Mouse (Mus musculus): ENCODE results near the gene Gm3625. TPM values are rescaled to one million over a fixed set of nuclear protein-coding genes. Genes with fewer than 3 reads are reported as not detected.
"Not testable (repeated sequence)": the region's sequence is repeated elsewhere in the genome, so short reads cannot be mapped to it uniquely, and the experiment has no call there.

The Gm3625 gene
- total and polyA plus RNA-seq, 3 experiments, result not detected

GRCm38 (mm10) chr12:4556891-4557290 is 35.8 kb downstream of the Gm3625 start:
- no peak for TF ChIP-seq NELFE (IDR thresholded peaks at IDR 0.05; ENCODE audit: low read depth, low read length)
- TF ChIP-seq MYC (IDR thresholded peaks at IDR 0.05; ENCODE audit: low read depth, low read length), result no peak
- TF ChIP-seq GABPA (IDR thresholded peaks at IDR 0.05; ENCODE audit: low read depth, low read length), result no peak
- TF ChIP-seq KAT2A (conservative IDR thresholded peaks at IDR 0.05; ENCODE audit: low read depth, low read length), result no peak
- TF ChIP-seq MYB (IDR thresholded peaks at IDR 0.05; ENCODE audit: low read depth, low read length), result no peak
- H3K79me2 ChIP-seq (ENCODE audit: control insufficient read depth, insufficient read depth, low read length, poor library complexity), result no peaks in the 10 kb centered on the region
- H3K9ac ChIP-seq (ENCODE audit: control insufficient read depth, low read depth, low read length, poor library complexity, severe bottlenecking), result no peak overlapping the region
- no peaks in the 10 kb centered on the region for H3K36me3 ChIP-seq (ENCODE audit: control insufficient read depth in 1 of 2, insufficient read depth in 2 of 2, low read length in 2 of 2)
- H3K4me1 ChIP-seq (ENCODE audit: control insufficient read depth in 1 of 2, insufficient read depth in 2 of 2, low read length in 2 of 2), result no peaks in the 10 kb centered on the region
- H3K27me3 ChIP-seq (ENCODE audit: control insufficient read depth in 1 of 2, insufficient read depth in 2 of 2, low read length in 2 of 2), result no peaks in the 10 kb centered on the region
- no peak for DNase-seq (ENCODE audit: low read depth, low spot score)
- H3K4me3 ChIP-seq (ENCODE audit: control insufficient read depth in 1 of 2, insufficient read depth in 1 of 2, low read depth in 2 of 2, low read length in 2 of 2), result no peak overlapping the region
- no peak overlapping the region for H3K27ac ChIP-seq (ENCODE audit: control insufficient read depth, low read depth, low read length)
- H3K9me3 ChIP-seq (replicated peaks; ENCODE audit: insufficient read depth, low read length), result no peaks in the 10 kb centered on the region

- no peaks in the 10 kb centered on the region for H3K9me3 ChIP-seq (replicated peaks; ENCODE audit: insufficient read depth, low read length)
- no peak overlapping the region for H3K9ac ChIP-seq (ENCODE audit: control insufficient read depth, low read depth, low read length, poor library complexity, severe bottlenecking)
Observed at GRCm38 (mm10) chr12:4555451-4555850, 37.3 kb downstream of the Gm3625 start.

GRCm38 (mm10) chr12:4553704-4554103 is 39.0 kb downstream of the Gm3625 start:
- not testable (repeated sequence) for H3K36me3 ChIP-seq (ENCODE audit: control insufficient read depth in 1 of 2, insufficient read depth in 2 of 2, low read length in 2 of 2); H3K9me3 ChIP-seq (replicated peaks; ENCODE audit: insufficient read depth, low read length); DNase-seq (ENCODE audit: low read depth, low spot score); H3K9ac ChIP-seq (ENCODE audit: control insufficient read depth, low read depth, low read length, poor library complexity, severe bottlenecking); H3K4me1 ChIP-seq (ENCODE audit: control insufficient read depth in 1 of 2, insufficient read depth in 2 of 2, low read length in 2 of 2); H3K4me3 ChIP-seq (ENCODE audit: control insufficient read depth in 1 of 2, insufficient read depth in 1 of 2, low read depth in 2 of 2, low read length in 2 of 2); H3K27ac ChIP-seq (ENCODE audit: control insufficient read depth, low read depth, low read length); H3K79me2 ChIP-seq (ENCODE audit: control insufficient read depth, insufficient read depth, low read length, poor library complexity); H3K27me3 ChIP-seq (ENCODE audit: control insufficient read depth in 1 of 2, insufficient read depth in 2 of 2, low read length in 2 of 2)

More at GRCm38 (mm10) chr12:4555451-4555850, 37.3 kb downstream of the Gm3625 start:
- Histone ChIP-seq H3K36me3 (ENCODE audit: control insufficient read depth in 1 of 2, insufficient read depth in 2 of 2, low read length in 2 of 2) (no peaks in the 10 kb centered on the region), H3K4me3 (ENCODE audit: control insufficient read depth in 1 of 2, insufficient read depth in 1 of 2, low read depth in 2 of 2, low read length in 2 of 2) (no peak overlapping the region), H3K27ac (ENCODE audit: control insufficient read depth, low read depth, low read length) (no peak overlapping the region), H3K4me1 (ENCODE audit: control insufficient read depth in 1 of 2, insufficient read depth in 2 of 2, low read length in 2 of 2) (no peaks in the 10 kb centered on the region), H3K79me2 (ENCODE audit: control insufficient read depth, insufficient read depth, low read length, poor library complexity) (no peaks in the 10 kb centered on the region), H3K27me3 (ENCODE audit: control insufficient read depth in 1 of 2, insufficient read depth in 2 of 2, low read length in 2 of 2) (no peaks in the 10 kb centered on the region)
- TF ChIP-seq USF2 (IDR thresholded peaks at IDR 0.05; ENCODE audit: borderline replicate concordance in 1 of 2, insufficient read depth in 1 of 2, low read depth in 1 of 2, low read length in 2 of 2) (no peak), UBTF (IDR thresholded peaks at IDR 0.05; ENCODE audit: borderline replicate concordance, insufficient read depth, low read depth, low read length) (no peak), ZKSCAN1 (IDR thresholded peaks at IDR 0.05; ENCODE audit: low read depth, low read length) (no peak), KAT2A (conservative IDR thresholded peaks at IDR 0.05; ENCODE audit: low read depth, low read length) (no peak), MAFK (IDR thresholded peaks at IDR 0.05; ENCODE audit: borderline replicate concordance, low read depth, low read length) (no peak), EP300 (IDR thresholded peaks at IDR 0.05; ENCODE audit: low read depth in 1 of 2, low read length in 2 of 2) (no peak), RAD21 (IDR thresholded peaks at IDR 0.05; ENCODE audit: low read depth, low read length) (no peak), ZMIZ1 (IDR thresholded peaks at IDR 0.05; ENCODE audit: low read depth, low read length) (no peak), MAX (IDR thresholded peaks at IDR 0.05; ENCODE audit: low read length) (no peak), BHLHE40 (IDR thresholded peaks at IDR 0.05; ENCODE audit: borderline replicate concordance, low read depth, low read length) (no peak), NRF1 (IDR thresholded peaks at IDR 0.05; ENCODE audit: insufficient read depth, low read depth, low read length, poor library complexity, severe bottlenecking) (no peak), ELF1 (IDR thresholded peaks at IDR 0.05; ENCODE audit: low read depth, low read length) (no peak), USF1 (IDR thresholded peaks at IDR 0.05; ENCODE audit: low read depth, low read length) (no peak)
- DNase-seq (ENCODE audit: low read depth, low spot score), result no peak

Data from MEL (cell line).